Mouse (Mus musculus) kidney, embryonic 14.5 days (tissue): ENCODE results near the gene Timm10. TPM values are rescaled to one million over a fixed set of nuclear protein-coding genes. Genes with fewer than 3 reads are reported as not detected.

Experiments used
- polyA plus RNA-seq: library from polyadenylated mRNA; unstranded; fragments of >200 nt; fragmentation: Nextera tagmentation; extraction: Ambion mirVana; gene quantifications from 2 replicates; pipeline ENCODE4 v1.2.1, GENCODE M21; 2014

Gene Timm10
- polyA plus RNA-seq, 1 experiment from 2014 or later: 65.3 TPM

Other genes starting within 250 kb of the Timm10 start
- gene Ctnnd1, start 176.2 kb upstream of the Timm10 start, polyA plus RNA-seq: 29.1 and 53.6 TPM in 2 replicates
- 0.24 and 0.31 TPM in 2 replicates for gene Btbd18, start 167.9 kb upstream of the Timm10 start, polyA plus RNA-seq
- 404 and 541 TPM in 2 replicates for gene Selenoh, start 156.2 kb upstream of the Timm10 start, polyA plus RNA-seq
- not detected in 2 replicates for gene Gm28635, start 149.0 kb upstream of the Timm10 start, polyA plus RNA-seq
- 48.5 and 50.5 TPM in 2 replicates for gene Med19, start 148.6 kb upstream of the Timm10 start, polyA plus RNA-seq
- 145 and 163 TPM in 2 replicates for gene Tmx2, start 147.9 kb upstream of the Timm10 start, polyA plus RNA-seq
- 41.0 and 48.8 TPM in 2 replicates for gene Zdhhc5, start 111.8 kb upstream of the Timm10 start, polyA plus RNA-seq
- gene Clp1, start 99.6 kb upstream of the Timm10 start, polyA plus RNA-seq: 33.2 and 34.5 TPM in 2 replicates
- 10.0 and 10.4 TPM in 2 replicates for gene Ypel4, start 92.9 kb upstream of the Timm10 start, polyA plus RNA-seq
- gene Gm19426, start 83.3 kb upstream of the Timm10 start, polyA plus RNA-seq: 5.6 and 14.9 TPM in 2 replicates
- 81.7 and 85.8 TPM in 2 replicates for gene Serping1, start 51.6 kb upstream of the Timm10 start, polyA plus RNA-seq
- gene Ube2l6, start 28.2 kb upstream of the Timm10 start, polyA plus RNA-seq: 25.3 and 29.0 TPM in 2 replicates
- 0.16 and 0.24 TPM in 2 replicates for gene Smtnl1, start 4.3 kb upstream of the Timm10 start, polyA plus RNA-seq
- 15.5 and 19.4 TPM in 2 replicates for gene Slc43a1, start 11.9 kb downstream of the Timm10 start, polyA plus RNA-seq
- 1.6 and 2.1 TPM in 2 replicates for gene Rtn4rl2, start 59.7 kb downstream of the Timm10 start, polyA plus RNA-seq
- 41.1 and 53.7 TPM in 2 replicates for gene Slc43a3, start 109.6 kb downstream of the Timm10 start, polyA plus RNA-seq
- not detected in 2 replicates for gene Prg2, start 153.5 kb downstream of the Timm10 start, polyA plus RNA-seq
- gene Prg3, start 161.2 kb downstream of the Timm10 start, polyA plus RNA-seq: not detected in 2 replicates
- 260 and 334 TPM in 2 replicates for gene Ssrp1, start 210.2 kb downstream of the Timm10 start, polyA plus RNA-seq
- 0.53 and 0.86 TPM in 2 replicates for gene P2rx3, start 210.5 kb downstream of the Timm10 start, polyA plus RNA-seq
- 8.1 and 10.1 TPM in 2 replicates for gene Tnks1bp1, start 221.0 kb downstream of the Timm10 start, polyA plus RNA-seq